In the genomic region with DNA sequence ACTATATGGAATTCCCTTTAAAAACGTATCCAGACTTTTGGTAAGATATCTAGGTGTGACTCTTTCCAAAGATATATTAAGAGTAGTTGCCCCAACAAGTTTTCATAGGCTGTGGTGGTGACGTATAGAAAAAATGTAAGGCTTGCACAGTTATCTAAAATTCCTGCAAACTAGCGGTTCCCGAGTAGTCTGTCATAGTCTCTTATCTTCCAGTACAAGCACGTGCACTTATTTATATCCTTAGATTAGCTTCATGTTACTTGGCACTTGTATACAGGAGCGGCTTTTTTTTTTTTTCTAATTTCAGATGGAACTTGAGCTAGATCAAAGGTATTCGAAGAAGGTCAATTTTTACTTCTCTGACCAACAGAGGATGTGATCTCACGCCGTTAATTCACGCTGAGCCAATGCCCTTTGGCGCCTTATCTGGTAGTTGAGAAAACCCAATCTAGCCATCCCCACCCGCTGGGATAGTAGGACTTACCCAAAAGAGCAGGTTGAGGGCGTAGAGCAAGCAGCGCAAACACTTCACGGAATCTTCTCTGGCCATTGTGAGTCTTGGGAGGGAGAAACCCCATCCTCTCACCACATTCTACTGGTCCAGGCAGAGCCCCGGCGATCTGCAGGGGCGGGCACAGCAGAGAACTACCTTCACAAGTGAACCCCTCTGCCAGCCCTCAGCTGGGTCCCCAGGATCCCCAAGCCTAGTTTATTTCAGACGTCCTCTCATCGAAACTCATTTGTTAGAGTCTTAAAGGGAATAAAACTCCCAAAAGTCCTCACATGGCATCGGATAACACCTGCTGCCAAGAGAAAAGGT, we compare ENCODE assay signal across 8 mouse cellular contexts. TPM values are rescaled to one million over a fixed set of nuclear protein-coding genes. Genes with fewer than 3 reads are reported as not detected.
DNase-seq lines count a peak whose midpoint lies in the region; ATAC-seq and TF ChIP-seq lines count a peak whose summit lies in the region.

No protein-coding gene starts in this region.

- TF ChIP-seq POLR2A in thymus, adult 2 months (IDR thresholded peaks at IDR 0.05; ENCODE audit: control insufficient read depth, extremely low read depth, insufficient read depth, low read length, poor library complexity) = no peak

- peak overlapping the region; percentile 75 for H3K4me2 ChIP-seq in heart, embryonic 12.5 days
- peak overlapping the region; percentile 71 for H3K4me2 ChIP-seq in kidney, embryonic 16.5 days (replicated peaks; ENCODE audit: low read depth, low read length)

- no peak for DNase-seq in G1E (ENCODE audit: low spot score)
- peak; percentile 44 to 61 for DNase-seq in adrenal gland, postnatal 36 days
- no peak for DNase-seq in thymus, adult 2 months
- DNase-seq in left cerebral cortex, adult 9 months (ENCODE audit: low spot score in 2 of 2) = no peak

- H3K4me1 ChIP-seq in G1E (ENCODE audit: insufficient read depth, low read depth, low read length) = peaks cover 6% of the 10 kb centered on the region
- peaks cover 1% of the 10 kb centered on the region for H3K4me1 ChIP-seq in heart, embryonic 12.5 days (replicated peaks)
- peaks cover 14% of the 10 kb centered on the region for H3K4me1 ChIP-seq in kidney, embryonic 16.5 days (ENCODE audit: insufficient read depth, low read length)
- H3K4me1 ChIP-seq in thymus, adult 2 months (replicated peaks; ENCODE audit: control insufficient read depth, insufficient read depth, low read length) = no peaks in the 10 kb centered on the region

- H3K4me3 ChIP-seq in G1E (ENCODE audit: low read depth, low read length) = peak overlapping the region; percentile 69; the same call in 1 of the 2 replicates
- H3K4me3 ChIP-seq in heart, embryonic 12.5 days = peak overlapping the region; percentile 84
- H3K4me3 ChIP-seq in kidney, embryonic 16.5 days (ENCODE audit: low read length) = peak overlapping the region; percentile 82
- no peak overlapping the region for H3K4me3 ChIP-seq in thymus, adult 2 months (ENCODE audit: control insufficient read depth, insufficient read depth, low read length)

- 3% methylated on average over 21 of the region's 21 CpGs for WGBS in heart, embryonic 12.5 days
- WGBS in kidney, embryonic 16.5 days = 18% methylated on average over 21 of the region's 21 CpGs
- WGBS in thymus, adult 2 months = 52% methylated on average over 21 of the region's 21 CpGs

- H3K9me3 ChIP-seq in G1E (replicated peaks) = no peaks in the 10 kb centered on the region
- no peaks in the 10 kb centered on the region for H3K9me3 ChIP-seq in heart, embryonic 12.5 days (replicated peaks)
- H3K9me3 ChIP-seq in kidney, embryonic 16.5 days (ENCODE audit: low read length) = no peaks in the 10 kb centered on the region

- no peak for TF ChIP-seq CTCF in G1E (IDR thresholded peaks at IDR 0.05; ENCODE audit: low read depth, low read length)
- no peak for TF ChIP-seq CTCF in thymus, adult 2 months (IDR thresholded peaks at IDR 0.05; ENCODE audit: borderline replicate concordance, control insufficient read depth, extremely low read depth, insufficient read depth, low read length, poor library complexity)

- peak overlapping the region; percentile 86 for H3K9ac ChIP-seq in heart, embryonic 12.5 days
- H3K9ac ChIP-seq in kidney, embryonic 16.5 days (replicated peaks; ENCODE audit: low read length) = peak overlapping the region; percentile 88

- H3K27me3 ChIP-seq in G1E (ENCODE audit: insufficient read depth, low read length) = peaks cover 27% of the 10 kb centered on the region
- H3K27me3 ChIP-seq in heart, embryonic 12.5 days (replicated peaks) = no peaks in the 10 kb centered on the region
- peaks cover 9% of the 10 kb centered on the region; the same call in 1 of the 2 replicates for H3K27me3 ChIP-seq in kidney, embryonic 16.5 days (ENCODE audit: insufficient read depth, low read length)
- H3K27me3 ChIP-seq in thymus, adult 2 months (ENCODE audit: control insufficient read depth, insufficient read depth, low read length) = no peaks in the 10 kb centered on the region; the same call in 1 of the 2 replicates

- H3K36me3 ChIP-seq in G1E (replicated peaks) = peaks cover 3% of the 10 kb centered on the region
- peaks cover 28% of the 10 kb centered on the region for H3K36me3 ChIP-seq in heart, embryonic 12.5 days
- peaks cover 7% of the 10 kb centered on the region for H3K36me3 ChIP-seq in kidney, embryonic 16.5 days (ENCODE audit: insufficient read depth, low read length)
- H3K36me3 ChIP-seq in thymus, adult 2 months (ENCODE audit: control insufficient read depth, insufficient read depth, low read length) = no peaks in the 10 kb centered on the region

- peak overlapping the region; percentile 98 for H3K27ac ChIP-seq in heart, embryonic 12.5 days (ENCODE audit: poor library complexity, severe bottlenecking)
- H3K27ac ChIP-seq in kidney, embryonic 16.5 days (ENCODE audit: low read length) = peak overlapping the region; percentile 95; the same call in 1 of the 2 replicates
- H3K27ac ChIP-seq in thymus, adult 2 months (ENCODE audit: control insufficient read depth, insufficient read depth, low read length) = no peak overlapping the region

- ATAC-seq in G1E (ENCODE audit: extremely low read depth, insufficient number of reproducible peaks, low FRiP score, poor library complexity, severe bottlenecking) = 0 out of 2 replicates have a peak, but pooled peaks have one; percentile 42
- ATAC-seq in heart, embryonic 12.5 days (ENCODE audit: insufficient number of reproducible peaks, low FRiP score) = peak; percentile 60; the same call in 1 of the 2 replicates
- peak; percentile 27; the same call in 1 of the 2 replicates for ATAC-seq in kidney, embryonic 16.5 days (ENCODE audit: low FRiP score, low TSS enrichment)
- ATAC-seq in megakaryocyte-erythroid progenitor cell, adult 5-6 weeks (replicated peaks; ENCODE audit: low FRiP score, low TSS enrichment, poor library complexity, severe bottlenecking) = peak; percentile 58; the same call in 1 of the 2 replicates
- ATAC-seq in granulocyte monocyte progenitor cell, adult 5-6 weeks (replicated peaks; ENCODE audit: poor library complexity, severe bottlenecking) = no peak

RNA-seq across cellular contexts. Expression of gene Tspan12, which starts 1.6 kb away (rescaled TPM):
- total RNA-seq in G1E (2014; fragmentation: Nextera tagmentation) (1.9 TPM in 1 of 2 replicates, not detected in the other), G1E (2017) (1.2 and 1.9 TPM in 2 replicates)
- polyA plus RNA-seq in G1E (2012) = 0.08 and 0.10 TPM in 2 replicates
- total RNA-seq in adrenal gland, postnatal 36 days (2021) = 100 to 1,000 TPM; 156 to 182 TPM
- 68.6 and 71.1 TPM in 2 replicates for polyA plus RNA-seq in heart, embryonic 12.5 days (2016; fragmentation: Nextera tagmentation; extraction: Ambion mirVana)
- polyA plus RNA-seq in kidney, embryonic 16.5 days (2015; fragmentation: Nextera tagmentation; extraction: Ambion mirVana) = 73.1 and 74.1 TPM in 2 replicates
- total RNA-seq in megakaryocyte-erythroid progenitor cell, adult 5-6 weeks (2014; fragmentation: Nextera tagmentation) = not detected in 2 replicates
- not detected in 2 replicates for total RNA-seq in megakaryocyte-erythroid progenitor cell, adult 5-6 weeks (2017)
- polyA plus RNA-seq in thymus, adult 2 months (2012; rRNA removed) = 2.0 and 3.0 TPM in 2 replicates
- total RNA-seq in granulocyte monocyte progenitor cell, adult 5-6 weeks (2014; fragmentation: Nextera tagmentation) = not detected in 2 replicates
- total RNA-seq in granulocyte monocyte progenitor cell, adult 5-6 weeks (2017) = not detected in 2 replicates

Comparison
In these comparisons a context has a peak if more than half of its experiments do, and no peak if none do; other contexts are left out.
1. DNase-seq: peak in adrenal gland, postnatal 36 days (2 of 2); none in G1E (single experiment), thymus, adult 2 months (single experiment) and left cerebral cortex, adult 9 months (0 of 2).
2. RNA of gene Tspan12, which starts 1.6 kb away (total RNA-seq): 156 to 182 TPM in adrenal gland, postnatal 36 days; 1.2 to 1.9 TPM in G1E, not detected in megakaryocyte-erythroid progenitor cell, adult 5-6 weeks and not detected in granulocyte monocyte progenitor cell, adult 5-6 weeks; every median in the first group is over 10 times any median in the second.